Mouse (Mus musculus): ENCODE data around the gene Son.

Gene Son

DNA sequence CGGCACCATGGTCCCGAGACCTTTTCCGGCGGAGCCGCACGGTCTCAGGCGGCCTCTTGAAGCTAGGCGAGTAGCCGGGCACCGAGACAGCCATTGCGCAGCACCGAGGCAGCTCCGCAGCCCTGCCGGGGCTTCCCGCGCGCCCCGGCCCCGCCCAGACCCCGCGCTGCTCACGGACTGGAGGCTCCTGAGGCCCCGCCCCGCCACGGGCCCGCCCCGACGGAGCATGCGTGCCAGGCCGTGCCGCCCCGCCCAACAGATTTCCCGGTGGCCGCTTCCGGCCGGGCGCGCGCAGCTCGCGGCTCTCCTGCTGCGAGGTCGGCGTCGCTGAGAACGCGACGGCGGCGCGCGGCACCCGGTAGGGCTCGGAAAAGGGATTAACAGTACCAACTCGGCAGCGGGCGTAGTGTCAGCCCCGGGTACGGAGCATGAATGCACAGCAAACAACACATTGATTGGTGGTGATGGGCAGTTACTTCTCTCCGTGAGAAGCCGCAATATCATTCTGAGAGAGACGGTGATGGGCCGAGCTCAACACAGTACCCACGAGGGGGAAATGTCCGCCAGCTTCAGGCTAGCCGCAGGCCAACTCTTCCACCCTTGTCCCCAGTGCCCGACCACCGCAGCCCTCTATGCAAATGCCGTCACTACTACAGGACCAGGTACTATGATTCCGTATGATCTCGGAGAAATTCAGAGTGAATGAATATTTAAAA lies 41.5 kb downstream of the Son start, which contains the start of gene Donson:
TSS of gene Donson (minus strand) at position 152 of the 716 bp plus-strand sequence.
- peak; percentile 98 for DNase-seq

DNA sequence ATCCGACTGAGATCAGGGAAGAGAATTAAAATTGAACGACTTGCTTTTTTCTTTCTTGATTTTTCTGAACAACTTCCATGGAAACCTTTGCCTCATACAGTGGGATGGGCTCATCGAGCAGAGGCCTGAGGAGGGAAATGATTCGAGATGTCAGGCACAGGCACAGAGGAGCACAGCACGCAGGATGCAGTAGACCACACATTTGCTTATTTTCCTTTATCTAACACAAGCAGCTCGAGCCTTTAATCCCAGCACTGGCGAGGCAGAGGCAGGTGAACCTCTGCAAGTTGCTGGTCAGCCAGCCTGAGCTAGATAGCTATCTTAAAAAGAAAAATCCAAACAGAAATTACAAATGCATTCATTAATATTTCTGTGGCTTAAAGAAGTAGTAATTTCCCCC lies 42.5 kb downstream of the Son start:
- peak; percentile 19 for DNase-seq

DNA sequence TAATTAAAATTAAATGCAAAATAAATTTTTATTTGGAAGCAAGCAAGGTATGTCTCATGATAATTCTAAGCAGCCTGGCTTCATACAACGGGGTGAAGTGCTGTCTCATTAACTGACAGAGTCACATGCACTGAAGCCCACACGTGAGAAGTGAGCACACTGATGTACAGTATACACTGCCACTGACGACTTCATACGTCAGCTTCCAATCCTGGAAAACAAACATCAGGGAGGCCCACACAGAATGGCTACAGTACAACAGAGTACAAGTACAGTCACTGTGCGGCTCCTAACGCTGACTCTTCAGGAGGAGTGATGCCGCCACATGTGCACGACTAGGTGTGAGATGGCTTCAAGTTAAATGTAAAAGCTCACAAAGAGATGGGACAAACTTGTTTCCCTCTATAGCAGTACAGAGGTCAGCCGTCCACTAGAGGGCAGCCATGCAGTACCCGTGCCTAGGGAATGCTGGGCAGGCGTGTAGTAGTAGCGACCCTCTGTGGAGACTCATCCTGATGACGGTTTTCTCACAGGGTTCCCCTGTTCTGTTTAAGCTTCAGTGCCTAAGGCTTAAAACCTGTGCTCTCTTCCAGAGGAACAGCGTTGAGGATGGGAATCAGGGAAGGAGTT lies 47.3 kb downstream of the Son start:
- DNase-seq, result peak; percentile 78

DNA sequence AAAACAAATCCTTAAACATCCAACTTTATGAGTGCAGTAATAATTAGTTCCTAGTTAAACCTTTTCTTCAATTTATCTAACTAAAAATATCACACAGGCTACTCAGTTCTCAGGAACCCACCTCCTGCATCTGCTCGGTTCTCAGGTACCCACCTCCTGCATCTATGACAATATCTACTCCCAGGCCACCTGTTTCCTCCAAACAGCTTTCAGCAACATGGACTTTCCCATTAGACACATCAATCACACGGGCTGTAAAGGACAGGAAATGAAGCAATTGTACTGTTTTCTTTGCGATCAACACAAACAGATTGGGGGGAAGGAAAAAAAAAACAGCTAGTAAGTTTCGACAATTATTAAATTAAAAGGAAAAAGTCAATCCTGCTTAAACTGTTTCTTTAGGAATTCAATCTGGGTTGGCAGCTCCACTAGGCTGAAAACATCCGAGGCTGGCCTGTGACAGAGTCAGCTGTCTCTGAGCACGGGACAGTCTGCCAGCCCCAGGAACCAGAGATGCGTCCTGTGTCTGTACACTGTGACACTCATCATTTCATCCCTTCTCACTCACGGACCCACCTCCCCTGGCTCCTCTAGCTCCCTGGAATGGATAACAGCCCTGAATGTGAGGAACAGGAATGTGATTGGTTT lies 47.9 kb downstream of the Son start:
- no peak for DNase-seq

DNA sequence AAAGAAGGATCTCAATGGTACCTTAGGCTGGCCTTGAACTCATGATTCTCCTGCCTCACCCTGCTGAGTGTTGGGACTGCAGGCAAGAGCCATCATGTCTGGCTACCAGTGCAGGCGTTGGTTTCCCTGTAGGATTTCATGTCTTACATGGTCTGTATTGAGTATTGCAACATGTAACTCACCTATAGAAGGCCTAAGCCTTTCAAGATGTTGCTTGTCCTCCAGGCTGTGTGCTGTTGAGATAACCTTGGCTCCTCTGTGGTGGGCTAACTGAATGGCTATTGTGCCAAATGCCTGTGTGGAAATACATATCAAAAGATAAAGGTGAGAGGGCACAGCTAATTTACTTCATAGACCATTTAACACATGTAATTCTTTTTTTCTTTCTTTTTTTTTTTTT lies 51.7 kb downstream of the Son start:
- DNase-seq, result no peak

DNA sequence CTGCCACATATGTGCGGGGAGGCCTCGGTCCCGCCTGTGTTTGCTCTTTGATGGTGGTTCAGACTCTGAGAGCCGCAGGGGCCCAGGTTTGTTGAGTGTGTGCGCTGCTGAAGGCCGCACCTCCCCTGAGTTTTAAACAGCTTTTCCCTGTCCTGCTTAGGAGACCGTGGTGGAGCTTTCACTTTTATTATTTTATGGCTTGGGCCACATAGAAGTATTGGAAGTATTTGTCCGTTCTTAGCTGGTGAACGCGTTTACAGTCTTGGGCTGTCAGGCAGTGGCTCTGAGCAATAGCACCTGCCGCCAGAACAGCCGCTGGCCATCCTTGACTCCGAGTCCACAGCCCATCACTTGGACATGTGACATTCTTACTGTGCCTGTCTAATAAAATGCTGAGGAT lies 54.6 kb downstream of the Son start:
- DNase-seq, result no peak

DNA sequence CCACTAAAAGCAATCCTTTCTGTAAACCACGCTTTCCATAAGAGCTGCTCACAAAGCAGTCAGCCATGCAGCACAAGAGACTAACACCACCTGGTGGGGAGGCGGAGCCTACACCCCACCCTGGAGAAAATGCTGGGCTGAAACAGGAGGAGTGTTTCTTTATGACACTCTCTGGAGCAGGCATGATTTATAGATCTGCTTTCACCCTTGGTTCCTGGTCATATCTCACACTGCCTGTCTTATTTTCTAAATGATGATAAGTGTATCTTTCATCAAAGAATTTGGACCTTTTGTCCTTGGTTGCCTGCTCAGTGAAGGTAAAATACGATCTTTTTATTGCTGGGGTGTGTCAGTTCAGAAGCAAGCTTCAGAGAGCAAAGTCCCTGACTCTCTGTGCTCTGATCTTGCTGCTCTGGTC lies 55.5 kb downstream of the Son start:
- DNase-seq, result no peak

DNA sequence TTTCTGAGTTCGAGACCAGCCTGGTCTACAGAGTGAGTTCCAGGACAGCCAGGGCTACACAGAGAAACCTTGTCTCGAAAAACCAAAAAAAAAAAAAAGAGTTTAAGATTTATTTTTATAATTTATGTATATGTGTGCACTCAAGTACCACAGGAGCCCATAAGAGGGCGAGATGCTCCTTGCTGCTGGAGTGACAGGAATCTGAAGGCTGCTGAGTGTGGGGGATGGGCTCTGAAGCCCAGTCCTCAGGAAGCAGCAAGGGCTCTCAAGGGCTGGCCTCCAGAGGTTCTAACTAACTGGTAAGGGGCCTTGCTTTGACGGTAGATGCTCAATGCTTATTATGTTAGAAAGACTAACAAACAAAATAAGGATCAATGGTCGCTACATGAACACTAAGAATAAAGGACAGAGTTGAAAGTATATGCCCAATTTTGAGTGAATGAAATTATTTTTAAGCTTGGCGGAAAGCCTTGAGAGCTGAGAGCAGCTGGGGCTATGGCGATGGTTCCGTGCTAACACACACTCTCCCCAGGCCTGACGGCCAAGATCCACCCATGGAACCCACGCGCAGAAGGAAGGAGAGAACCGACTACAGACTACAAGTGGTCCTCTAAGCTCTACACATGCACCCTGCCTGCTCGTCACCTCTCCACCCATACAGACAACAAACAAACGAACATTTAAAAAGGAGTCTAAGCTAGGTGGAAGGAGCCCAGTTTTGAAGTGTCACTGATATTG lies 57.5 kb downstream of the Son start:
- DNase-seq, result no peak

DNA sequence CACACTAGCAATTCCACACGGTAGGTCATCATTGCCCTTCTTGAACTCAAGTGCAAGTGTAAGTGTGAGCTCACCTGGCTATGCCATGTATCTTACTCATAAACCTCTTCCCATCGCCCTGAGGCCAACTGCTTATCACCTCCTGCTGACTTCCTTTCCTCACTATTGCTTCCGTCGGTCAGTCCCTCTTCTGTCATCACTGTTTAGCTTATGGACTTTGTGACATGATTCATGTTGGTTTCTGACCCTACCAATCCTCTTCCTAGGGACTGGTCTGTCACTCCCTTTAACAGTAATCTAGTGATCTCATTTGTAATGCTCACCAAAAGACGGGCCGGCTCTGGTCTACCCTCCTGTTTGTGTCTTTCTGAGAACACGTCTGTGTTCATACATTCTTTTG lies 62.9 kb downstream of the Son start:
- no peak for DNase-seq

DNA sequence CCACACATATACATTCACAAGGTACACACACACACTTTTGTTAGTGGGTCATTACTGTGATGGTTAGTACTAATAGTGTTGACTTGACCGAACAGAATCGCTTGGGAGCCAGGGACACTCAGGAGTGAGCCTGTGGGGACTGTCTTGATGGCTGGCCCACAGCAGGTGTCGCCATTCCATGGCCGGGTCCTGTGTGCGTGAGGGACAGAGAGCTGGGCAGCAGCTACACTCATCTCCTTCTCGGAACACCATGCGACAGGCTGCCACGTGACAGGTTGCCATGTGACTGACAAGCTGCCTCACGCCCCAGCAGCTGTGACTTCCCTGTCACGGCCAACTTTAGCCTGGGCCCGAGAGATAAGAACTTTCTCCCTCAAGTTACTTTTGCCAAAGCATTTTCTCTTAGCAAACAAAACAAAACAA lies 69.6 kb downstream of the Son start:
- DNase-seq, result no peak

DNA sequence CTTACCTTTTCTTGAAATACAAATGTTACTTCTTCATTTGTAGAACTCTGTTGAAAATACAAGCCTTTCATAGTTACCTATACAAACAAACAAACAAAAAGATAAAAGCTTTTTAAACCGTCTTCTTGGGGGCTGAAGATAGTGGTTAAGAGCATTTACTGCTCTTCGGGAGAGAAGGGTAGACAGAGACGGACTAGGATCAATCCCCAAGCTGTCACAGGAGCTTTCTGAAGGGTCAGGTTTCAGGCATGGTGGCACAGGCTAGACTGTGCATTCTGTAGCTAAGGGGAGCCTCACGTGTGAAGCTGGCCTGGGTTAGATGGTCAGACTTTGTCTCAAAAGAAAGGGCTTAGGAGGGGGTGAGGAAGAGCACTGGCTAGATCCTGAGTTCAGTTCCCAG lies 70.1 kb downstream of the Son start:
- DNase-seq, result no peak

DNA sequence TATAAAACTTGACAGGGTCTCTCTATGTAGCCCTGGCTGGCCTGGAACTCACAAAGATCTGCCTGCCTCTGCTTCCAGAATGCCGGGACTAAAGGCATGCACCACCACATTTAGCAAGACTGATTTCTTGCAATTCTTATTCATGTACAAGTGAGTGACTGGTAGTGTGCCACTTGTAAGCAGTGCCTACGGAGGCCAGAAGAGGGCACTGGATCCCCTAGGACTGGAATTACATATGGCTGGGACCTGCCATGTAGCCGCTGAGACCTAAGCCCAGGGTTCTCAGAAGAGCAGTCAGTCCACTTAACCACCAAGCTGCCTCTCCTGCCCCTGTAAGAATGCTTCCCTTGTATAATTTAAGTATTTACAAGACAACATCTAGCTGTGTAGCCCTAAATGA lies 76.9 kb downstream of the Son start:
- peak; percentile 70 for DNase-seq

DNA sequence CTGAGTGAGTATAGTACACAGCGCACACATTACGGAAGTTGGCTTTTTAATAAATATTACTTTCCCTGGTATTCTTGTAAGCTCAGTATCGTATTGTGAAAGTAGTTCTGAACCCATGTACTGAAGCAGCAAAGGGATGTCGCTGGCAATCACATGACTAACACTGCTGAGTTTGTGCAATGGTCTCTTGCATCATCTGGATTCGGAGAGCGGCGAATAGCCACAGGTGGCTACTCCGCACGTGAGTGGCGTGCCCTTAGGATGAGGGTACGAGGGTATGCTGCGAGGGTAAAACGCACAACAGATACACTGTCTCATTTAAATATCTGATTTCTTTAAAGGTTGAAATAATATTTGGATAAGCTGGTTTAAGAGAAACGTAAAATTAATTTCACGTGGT lies 80.1 kb downstream of the Son start:
- no peak for DNase-seq

DNA sequence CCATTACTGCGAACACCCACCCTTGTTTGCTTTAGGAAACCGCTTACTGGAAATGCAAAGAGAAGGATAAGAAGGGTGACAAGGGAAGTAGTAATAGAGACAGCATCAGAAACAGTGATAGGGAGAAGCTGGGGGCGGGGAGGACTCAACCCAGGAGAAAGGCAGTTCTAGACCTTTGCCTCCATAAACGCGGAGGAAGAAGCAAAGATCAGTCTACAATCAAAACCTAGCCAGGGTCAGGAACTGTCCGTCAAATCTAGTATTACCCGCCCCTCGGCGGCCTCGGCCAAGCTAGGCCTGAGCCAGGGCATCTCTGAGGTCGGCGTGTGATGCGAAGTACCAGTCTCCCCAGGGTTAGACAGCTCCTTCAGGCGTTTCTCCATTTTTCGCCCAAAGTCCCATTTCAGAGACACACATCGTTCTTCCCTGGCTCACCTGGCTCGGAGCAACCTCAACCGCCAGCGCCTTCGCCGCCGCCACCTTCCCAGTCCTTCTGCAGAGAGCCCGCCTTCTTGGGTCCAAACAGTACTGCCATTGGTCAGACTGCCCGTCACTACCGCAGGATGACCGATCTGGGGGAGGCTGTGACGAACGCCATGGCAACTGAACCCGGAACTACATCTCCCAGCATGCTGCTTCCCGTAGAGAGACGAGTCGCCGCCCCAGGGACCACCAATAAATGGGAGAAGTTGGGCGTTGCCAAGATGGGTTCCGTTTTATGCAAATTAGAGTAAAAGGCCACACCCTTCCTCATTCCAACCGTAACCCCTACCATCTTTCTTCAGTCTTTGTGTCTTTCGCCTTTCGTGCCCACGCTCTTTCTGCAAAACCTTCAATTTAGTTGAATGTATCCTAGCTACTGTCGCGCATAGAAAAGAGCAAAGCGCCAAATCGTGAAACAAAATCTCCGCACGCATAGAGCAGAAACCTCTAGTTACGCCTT lies 81.1 kb downstream of the Son start, which contains the start of gene Cryzl1:
TSS of gene Cryzl1 (minus strand) at position 853 of the 943 bp plus-strand sequence.
- DNase-seq, result peak; percentile 91
